Mouse (Mus musculus): Measurements from ENCODE around the gene 2610008E11Rik. TPM values are rescaled to one million over a fixed set of nuclear protein-coding genes. Genes with fewer than 3 reads are reported as not detected.
"Not testable (repeated sequence)": the region's sequence is repeated elsewhere in the genome, so short reads cannot be mapped to it uniquely, and the experiment has no call there.

Gene 2610008E11Rik
- polyA plus RNA-seq, 1 experiment from 2014 or later: 52.7 TPM

GRCm38 (mm10) chr10:79057370-79057769, 40.0 kb downstream of the 2610008E11Rik start:
- H3K36me3 ChIP-seq: peaks cover 47% of the 10 kb centered on the region
- not testable (repeated sequence) for H3K4me2 ChIP-seq (replicated peaks); H3K27me3 ChIP-seq; ATAC-seq (ENCODE audit: low FRiP score, low read depth); H3K27ac ChIP-seq (replicated peaks); H3K4me1 ChIP-seq; H3K4me3 ChIP-seq; H3K9ac ChIP-seq (replicated peaks)
- 84% methylated on average over 3 of the region's 3 CpGs for WGBS
- peaks cover 35% of the 10 kb centered on the region for H3K9me3 ChIP-seq

- H3K36me3 ChIP-seq; H3K4me1 ChIP-seq; H3K4me3 ChIP-seq; H3K27me3 ChIP-seq; H3K4me2 ChIP-seq (replicated peaks); H3K27ac ChIP-seq (replicated peaks); ATAC-seq (ENCODE audit: low FRiP score, low read depth); H3K9me3 ChIP-seq; H3K9ac ChIP-seq (replicated peaks): not testable (repeated sequence)
- 89% methylated on average over 2 of the region's 2 CpGs for WGBS
Observed at GRCm38 (mm10) chr10:79042457-79042856, 54.9 kb downstream of the 2610008E11Rik start.

- H3K9me3 ChIP-seq: peaks cover 5% of the 10 kb centered on the region; the same call in 1 of the 2 replicates
Observed at GRCm38 (mm10) chr10:79028441-79028840, 69.0 kb downstream of the 2610008E11Rik start, which contains the start of gene Olfr57. Gene Olfr57, plus strand, starts transcription at chr10:79028741.

More at GRCm38 (mm10) chr10:79028441-79028840, 69.0 kb downstream of the 2610008E11Rik start, which contains the start of gene Olfr57:
- Histone ChIP-seq H3K4me2 (replicated peaks) (no peak within 1 kb of the TSS), H3K9ac (replicated peaks) (no peak within 1 kb of the TSS), H3K4me3 (no peak within 1 kb of the TSS), H3K27me3 (no peaks in the 10 kb centered on the region), H3K36me3 (no peaks in the 10 kb centered on the region), H3K27ac (replicated peaks) (no peak within 1 kb of the TSS), H3K4me1 (no peaks in the 10 kb centered on the region)
- ATAC-seq (ENCODE audit: low FRiP score, low read depth): no peak

Other genes starting within 250 kb of the 2610008E11Rik start
- not detected in 2 replicates for gene Olfr1356, start 245.4 kb downstream of the 2610008E11Rik start, polyA plus RNA-seq (2016; fragmentation: Nextera tagmentation; extraction: Ambion mirVana)
- not detected in 2 replicates for gene Olfr1355, start 222.1 kb downstream of the 2610008E11Rik start, polyA plus RNA-seq (2016; fragmentation: Nextera tagmentation; extraction: Ambion mirVana)
- not detected in 2 replicates for gene Olfr1354, start 184.4 kb downstream of the 2610008E11Rik start, polyA plus RNA-seq (2016; fragmentation: Nextera tagmentation; extraction: Ambion mirVana)
- not detected in 2 replicates for gene Olfr8, start 147.0 kb downstream of the 2610008E11Rik start, polyA plus RNA-seq (2016; fragmentation: Nextera tagmentation; extraction: Ambion mirVana)
- not detected in 2 replicates for gene Olfr1353, start 134.3 kb downstream of the 2610008E11Rik start, polyA plus RNA-seq (2016; fragmentation: Nextera tagmentation; extraction: Ambion mirVana)
- gene Olfr1352, start 116.5 kb downstream of the 2610008E11Rik start, polyA plus RNA-seq (2016; fragmentation: Nextera tagmentation; extraction: Ambion mirVana): not detected in 2 replicates
- not detected in 2 replicates for gene Olfr1351, start 85.1 kb downstream of the 2610008E11Rik start, polyA plus RNA-seq (2016; fragmentation: Nextera tagmentation; extraction: Ambion mirVana)
- 0.27 and 0.28 TPM in 2 replicates for gene Olfr57, start 68.9 kb downstream of the 2610008E11Rik start, polyA plus RNA-seq (2016; fragmentation: Nextera tagmentation; extraction: Ambion mirVana)
- not detected in 2 replicates for gene Vmn2r80, start 51.2 kb upstream of the 2610008E11Rik start, polyA plus RNA-seq (2016; fragmentation: Nextera tagmentation; extraction: Ambion mirVana)
- not detected in 2 replicates for gene Vmn2r81, start 150.1 kb upstream of the 2610008E11Rik start, polyA plus RNA-seq (2016; fragmentation: Nextera tagmentation; extraction: Ambion mirVana)